Mouse (Mus musculus): ENCODE measurements around the gene Cnnm2. TPM values are rescaled to one million over a fixed set of nuclear protein-coding genes. Genes with fewer than 3 reads are reported as not detected.
A peak's percentile ranks its signal among the peaks of the same experiment; 100 is the strongest.

Cnnm2 gene
- total and polyA plus RNA-seq, 2 experiments, result 4.4 to 6.3 TPM

GRCm38 (mm10) chr19:46893484-46893883 is 132.1 kb downstream of the Cnnm2 start:
- H3K27me3 ChIP-seq (ENCODE audit: control insufficient read depth, insufficient read depth, low read length), result no peaks in the 10 kb centered on the region
- TF ChIP-seq POLR2A (IDR thresholded peaks at IDR 0.05; ENCODE audit: extremely low read depth, insufficient read depth, low read length), result no peak
- TF ChIP-seq CTCF (IDR thresholded peaks at IDR 0.05; ENCODE audit: low read depth, low read length), result no peak
- no peak overlapping the region for H3K9ac ChIP-seq (ENCODE audit: low read depth, low read length)
- H3K4me3 ChIP-seq (ENCODE audit: insufficient read depth, low read depth, low read length), result no peak overlapping the region
- no peaks in the 10 kb centered on the region for H3K79me2 ChIP-seq (ENCODE audit: control insufficient read depth, insufficient read depth, low read length)
- H3K36me3 ChIP-seq (ENCODE audit: control insufficient read depth, insufficient read depth, low read length), result peaks cover 46% of the 10 kb centered on the region
- DNase-seq (ENCODE audit: extremely low read depth, low read depth, low spot score), result no peak
- WGBS, result 92% methylated on average over 7 of the region's 7 CpGs
- no peak overlapping the region for H3K27ac ChIP-seq (replicated peaks; ENCODE audit: insufficient read depth, low read depth, low read length)
- no peaks in the 10 kb centered on the region for H3K4me1 ChIP-seq (ENCODE audit: control insufficient read depth, insufficient read depth, low read length)

- no peak for DNase-seq (ENCODE audit: extremely low read depth, low read depth, low spot score)
- H3K36me3 ChIP-seq (ENCODE audit: control insufficient read depth, insufficient read depth, low read length), result peaks cover 30% of the 10 kb centered on the region
- H3K79me2 ChIP-seq (ENCODE audit: control insufficient read depth, insufficient read depth, low read length), result no peaks in the 10 kb centered on the region
- H3K4me1 ChIP-seq (ENCODE audit: control insufficient read depth, insufficient read depth, low read length), result peaks cover 7% of the 10 kb centered on the region
- H3K27me3 ChIP-seq (ENCODE audit: control insufficient read depth, insufficient read depth, low read length), result no peaks in the 10 kb centered on the region
- H3K4me3 ChIP-seq (ENCODE audit: insufficient read depth, low read depth, low read length), result no peak overlapping the region
- H3K27ac ChIP-seq (replicated peaks; ENCODE audit: insufficient read depth, low read depth, low read length), result no peak overlapping the region
- TF ChIP-seq POLR2A (IDR thresholded peaks at IDR 0.05; ENCODE audit: extremely low read depth, insufficient read depth, low read length) (no peak), CTCF (IDR thresholded peaks at IDR 0.05; ENCODE audit: low read depth, low read length) (peak; percentile 48; the same call in 1 of the 2 replicates)
- no peak overlapping the region for H3K9ac ChIP-seq (ENCODE audit: low read depth, low read length)
- 93% methylated on average over 3 of the region's 3 CpGs for WGBS
Measured at GRCm38 (mm10) chr19:46897135-46897534, 135.7 kb downstream of the Cnnm2 start.

- no peaks in the 10 kb centered on the region for H3K79me2 ChIP-seq (ENCODE audit: control insufficient read depth, insufficient read depth, low read length)
- H3K4me3 ChIP-seq (ENCODE audit: insufficient read depth, low read depth, low read length), result no peak overlapping the region
- no peak overlapping the region for H3K9ac ChIP-seq (ENCODE audit: low read depth, low read length)
- DNase-seq (ENCODE audit: extremely low read depth, low read depth, low spot score), result no peak
- TF ChIP-seq POLR2A (IDR thresholded peaks at IDR 0.05; ENCODE audit: extremely low read depth, insufficient read depth, low read length), result no peak
- no peak for TF ChIP-seq CTCF (IDR thresholded peaks at IDR 0.05; ENCODE audit: low read depth, low read length)
- peaks cover 24% of the 10 kb centered on the region for H3K36me3 ChIP-seq (ENCODE audit: control insufficient read depth, insufficient read depth, low read length)
- peaks cover 7% of the 10 kb centered on the region for H3K4me1 ChIP-seq (ENCODE audit: control insufficient read depth, insufficient read depth, low read length)
- no peak overlapping the region for H3K27ac ChIP-seq (replicated peaks; ENCODE audit: insufficient read depth, low read depth, low read length)
- no peaks in the 10 kb centered on the region for H3K27me3 ChIP-seq (ENCODE audit: control insufficient read depth, insufficient read depth, low read length)
- WGBS, result 96% methylated on average over 5 of the region's 5 CpGs
Measured at GRCm38 (mm10) chr19:46898222-46898621, 136.8 kb downstream of the Cnnm2 start.

GRCm38 (mm10) chr19:46899306-46899705 is 137.9 kb downstream of the Cnnm2 start:
- Histone ChIP-seq H3K27me3 (ENCODE audit: control insufficient read depth, insufficient read depth, low read length) (no peaks in the 10 kb centered on the region), H3K9ac (ENCODE audit: low read depth, low read length) (no peak overlapping the region), H3K4me3 (ENCODE audit: insufficient read depth, low read depth, low read length) (no peak overlapping the region), H3K79me2 (ENCODE audit: control insufficient read depth, insufficient read depth, low read length) (peaks cover 2% of the 10 kb centered on the region; the same call in 1 of the 2 replicates), H3K4me1 (ENCODE audit: control insufficient read depth, insufficient read depth, low read length) (peaks cover 7% of the 10 kb centered on the region), H3K27ac (replicated peaks; ENCODE audit: insufficient read depth, low read depth, low read length) (no peak overlapping the region), H3K36me3 (ENCODE audit: control insufficient read depth, insufficient read depth, low read length) (peaks cover 21% of the 10 kb centered on the region)
- 5% methylated on average over 5 of the region's 5 CpGs for WGBS
- TF ChIP-seq CTCF (IDR thresholded peaks at IDR 0.05; ENCODE audit: low read depth, low read length) (no peak), POLR2A (IDR thresholded peaks at IDR 0.05; ENCODE audit: extremely low read depth, insufficient read depth, low read length) (no peak)
- DNase-seq (ENCODE audit: extremely low read depth, low read depth, low spot score), result peak; percentile 76

GRCm38 (mm10) chr19:46899871-46900270 is 138.5 kb downstream of the Cnnm2 start:
- Histone ChIP-seq H3K27ac (replicated peaks; ENCODE audit: insufficient read depth, low read depth, low read length) (no peak overlapping the region), H3K79me2 (ENCODE audit: control insufficient read depth, insufficient read depth, low read length) (peaks cover 6% of the 10 kb centered on the region; the same call in 1 of the 2 replicates), H3K4me3 (ENCODE audit: insufficient read depth, low read depth, low read length) (no peak overlapping the region), H3K4me1 (ENCODE audit: control insufficient read depth, insufficient read depth, low read length) (peaks cover 7% of the 10 kb centered on the region), H3K9ac (ENCODE audit: low read depth, low read length) (no peak overlapping the region), H3K36me3 (ENCODE audit: control insufficient read depth, insufficient read depth, low read length) (peaks cover 23% of the 10 kb centered on the region), H3K27me3 (ENCODE audit: control insufficient read depth, insufficient read depth, low read length) (no peaks in the 10 kb centered on the region)
- no peak for TF ChIP-seq POLR2A (IDR thresholded peaks at IDR 0.05; ENCODE audit: extremely low read depth, insufficient read depth, low read length)
- TF ChIP-seq CTCF (IDR thresholded peaks at IDR 0.05; ENCODE audit: low read depth, low read length), result no peak
- WGBS, result 52% methylated on average over 5 of the region's 5 CpGs
- DNase-seq (ENCODE audit: extremely low read depth, low read depth, low spot score), result no peak

- no peak overlapping the region for H3K27ac ChIP-seq (replicated peaks; ENCODE audit: insufficient read depth, low read depth, low read length)
- peaks cover 21% of the 10 kb centered on the region for H3K36me3 ChIP-seq (ENCODE audit: control insufficient read depth, insufficient read depth, low read length)
- no peak overlapping the region for H3K9ac ChIP-seq (ENCODE audit: low read depth, low read length)
- no peak overlapping the region for H3K4me3 ChIP-seq (ENCODE audit: insufficient read depth, low read depth, low read length)
- DNase-seq (ENCODE audit: extremely low read depth, low read depth, low spot score), result no peak
- no peaks in the 10 kb centered on the region for H3K27me3 ChIP-seq (ENCODE audit: control insufficient read depth, insufficient read depth, low read length)
- H3K4me1 ChIP-seq (ENCODE audit: control insufficient read depth, insufficient read depth, low read length), result peaks cover 7% of the 10 kb centered on the region
- 91% methylated on average over 6 of the region's 6 CpGs for whole genome bisulfite sequencing
- no peak for TF ChIP-seq POLR2A (IDR thresholded peaks at IDR 0.05; ENCODE audit: extremely low read depth, insufficient read depth, low read length)
- TF ChIP-seq CTCF (IDR thresholded peaks at IDR 0.05; ENCODE audit: low read depth, low read length), result no peak
- peaks cover 6% of the 10 kb centered on the region; the same call in 1 of the 2 replicates for H3K79me2 ChIP-seq (ENCODE audit: control insufficient read depth, insufficient read depth, low read length)
Measured at GRCm38 (mm10) chr19:46900786-46901185, 139.4 kb downstream of the Cnnm2 start.
